Mouse (Mus musculus) right cerebral cortex, postnatal 10 days (tissue): ENCODE measurements around the gene Igdcc4.
A peak's percentile ranks its signal among the peaks of the same experiment; 100 is the strongest.

Experiments used
- DNase-seq, 2 experiments: peaks; one replicate each; pipeline ENCODE4 v3.0.0; 2021; ENCODE audit warnings: low spot score in 2 of 2

The Igdcc4 gene

GRCm38 (mm10) chr9:65111698-65112097 is 10.4 kb downstream of the Igdcc4 start:
- no peak for DNase-seq

- DNase-seq: no peak
Measured at GRCm38 (mm10) chr9:65113694-65114093, 12.4 kb downstream of the Igdcc4 start.

- DNase-seq: no peak
Measured at GRCm38 (mm10) chr9:65115891-65116290, 14.6 kb downstream of the Igdcc4 start.

- no peak for DNase-seq
Measured at GRCm38 (mm10) chr9:65117516-65117915, 16.2 kb downstream of the Igdcc4 start.

- peak; percentile 71 to 81 for DNase-seq
Measured at GRCm38 (mm10) chr9:65120935-65121334, 19.6 kb downstream of the Igdcc4 start.

GRCm38 (mm10) chr9:65122545-65122944 is 21.3 kb downstream of the Igdcc4 start:
- DNase-seq: peak; percentile 85 to 90

- DNase-seq: peak in 1 of 2 experiments; percentile 66
Measured at GRCm38 (mm10) chr9:65123552-65124168, 22.4 kb downstream of the Igdcc4 start.

- DNase-seq: peak in 1 of 2 experiments; percentile 55
Measured at GRCm38 (mm10) chr9:65128123-65128815, 27.0 kb downstream of the Igdcc4 start.

- no peak for DNase-seq
Measured at GRCm38 (mm10) chr9:65131717-65132116, 30.4 kb downstream of the Igdcc4 start.

- peak; percentile 67 to 85 for DNase-seq
Measured at GRCm38 (mm10) chr9:65133739-65134138, 32.5 kb downstream of the Igdcc4 start.

GRCm38 (mm10) chr9:65135126-65135525 is 33.8 kb downstream of the Igdcc4 start:
- DNase-seq: no peak

GRCm38 (mm10) chr9:65140491-65140890 is 39.2 kb downstream of the Igdcc4 start:
- DNase-seq: no peak

GRCm38 (mm10) chr9:65140936-65141305 is 39.6 kb downstream of the Igdcc4 start, which contains the start of gene Igdcc3:
Gene Igdcc3 (plus strand): TSS chr9:65141189.
- DNase-seq: peak; percentile 68 to 70

GRCm38 (mm10) chr9:65141306-65141975 is 40.2 kb downstream of the Igdcc4 start:
- peak; percentile 57 to 67 for DNase-seq

- peak in 1 of 2 experiments; percentile 39 for DNase-seq
Measured at GRCm38 (mm10) chr9:65141976-65142318, 40.7 kb downstream of the Igdcc4 start.

- DNase-seq: peak in 1 of 2 experiments; percentile 22
Measured at GRCm38 (mm10) chr9:65142399-65142798, 41.1 kb downstream of the Igdcc4 start.

- DNase-seq: no peak
Measured at GRCm38 (mm10) chr9:65146001-65146400, 44.7 kb downstream of the Igdcc4 start.

GRCm38 (mm10) chr9:65148507-65148906 is 47.2 kb downstream of the Igdcc4 start:
- DNase-seq: no peak

GRCm38 (mm10) chr9:65152711-65153330 is 51.5 kb downstream of the Igdcc4 start:
- no peak for DNase-seq

- DNase-seq: no peak
Measured at GRCm38 (mm10) chr9:65153331-65153711, 52.0 kb downstream of the Igdcc4 start.

- no peak for DNase-seq
Measured at GRCm38 (mm10) chr9:65154692-65155455, 53.6 kb downstream of the Igdcc4 start.

- no peak for DNase-seq
Measured at GRCm38 (mm10) chr9:65156604-65157003, 55.3 kb downstream of the Igdcc4 start.
